Mouse (Mus musculus): Measurements from ENCODE around the gene Rpl9-ps6. TPM values are rescaled to one million over a fixed set of nuclear protein-coding genes. Genes with fewer than 3 reads are reported as not detected.
"Not testable (repeated sequence)": the region's sequence is repeated elsewhere in the genome, so short reads cannot be mapped to it uniquely, and the experiment has no call there.

Gene Rpl9-ps6
- polyA plus RNA-seq, 1 experiment from 2014 or later: 91.9 TPM

- H3K27me3 ChIP-seq (ENCODE audit: control insufficient read depth, insufficient read depth, low read length): no peaks in the 10 kb centered on the region
- H3K4me3 ChIP-seq (replicated peaks; ENCODE audit: low read depth, low read length): 0 out of 2 replicates have a peak overlapping the region, but pooled peaks have one; percentile 80
- H3K27ac ChIP-seq (replicated peaks; ENCODE audit: low read depth, low read length): no peak overlapping the region
- H3K4me1 ChIP-seq (ENCODE audit: control insufficient read depth, insufficient read depth, low read length): peaks cover 19% of the 10 kb centered on the region
- 90% methylated on average over 8 of the region's 8 CpGs for WGBS
- DNase-seq (no peak), ATAC-seq (ENCODE audit: low FRiP score, low TSS enrichment) (no peak)
- no peak overlapping the region for H3K9ac ChIP-seq (replicated peaks; ENCODE audit: low read length)
- H3K36me3 ChIP-seq (ENCODE audit: control insufficient read depth, insufficient read depth, low read length): peaks cover 15% of the 10 kb centered on the region; the same call in 1 of the 2 replicates
- H3K4me2 ChIP-seq (ENCODE audit: low read length): peak overlapping the region; percentile 62
- H3K9me3 ChIP-seq (ENCODE audit: control insufficient read depth, low read length): no peaks in the 10 kb centered on the region
Observed at GRCm38 (mm10) chr19:32487595-32488255, 21.3 kb upstream of the Rpl9-ps6 start.

GRCm38 (mm10) chr19:32486106-32486724, 19.8 kb upstream of the Rpl9-ps6 start:
- H3K36me3 ChIP-seq (ENCODE audit: control insufficient read depth, insufficient read depth, low read length); H3K27me3 ChIP-seq (ENCODE audit: control insufficient read depth, insufficient read depth, low read length); H3K9me3 ChIP-seq (ENCODE audit: control insufficient read depth, low read length): not testable (repeated sequence)
- Histone ChIP-seq H3K4me3 (replicated peaks; ENCODE audit: low read depth, low read length) (peak overlapping the region; percentile 80), H3K27ac (replicated peaks; ENCODE audit: low read depth, low read length) (peak overlapping the region; percentile 87), H3K4me2 (ENCODE audit: low read length) (peak overlapping the region; percentile 62), H3K9ac (replicated peaks; ENCODE audit: low read length) (peak overlapping the region; percentile 78), H3K4me1 (ENCODE audit: control insufficient read depth, insufficient read depth, low read length) (peaks cover 19% of the 10 kb centered on the region)
- ATAC-seq (ENCODE audit: low FRiP score, low TSS enrichment) (peak; percentile 84), DNase-seq (peak; percentile 73)
- WGBS: under 1% methylated on average over 47 of the region's 47 CpGs

- no peaks in the 10 kb centered on the region for H3K27me3 ChIP-seq (ENCODE audit: control insufficient read depth, insufficient read depth, low read length)
- peaks cover 19% of the 10 kb centered on the region for H3K4me1 ChIP-seq (ENCODE audit: control insufficient read depth, insufficient read depth, low read length)
- H3K4me2 ChIP-seq (ENCODE audit: low read length): peak within 1 kb of the TSS; percentile 62
- ATAC-seq (ENCODE audit: low FRiP score, low TSS enrichment) (peak; percentile 96), DNase-seq (peak; percentile 94)
- H3K4me3 ChIP-seq (replicated peaks; ENCODE audit: low read depth, low read length): peak within 1 kb of the TSS; percentile 80
- H3K27ac ChIP-seq (replicated peaks; ENCODE audit: low read depth, low read length): peak within 1 kb of the TSS; percentile 87
- WGBS: under 1% methylated on average over 64 of the region's 64 CpGs
- H3K36me3 ChIP-seq (ENCODE audit: control insufficient read depth, insufficient read depth, low read length): no peaks in the 10 kb centered on the region
- peak within 1 kb of the TSS; percentile 78 for H3K9ac ChIP-seq (replicated peaks; ENCODE audit: low read length)
- H3K9me3 ChIP-seq (ENCODE audit: control insufficient read depth, low read length): no peaks in the 10 kb centered on the region
Observed at GRCm38 (mm10) chr19:32485681-32486105, 19.3 kb upstream of the Rpl9-ps6 start, which contains the start of gene Minpp1. Minpp1 (plus strand) TSS chr19:32485769.

- Histone ChIP-seq H3K9me3 (ENCODE audit: control insufficient read depth, low read length) (no peaks in the 10 kb centered on the region), H3K4me1 (ENCODE audit: control insufficient read depth, insufficient read depth, low read length) (peaks cover 19% of the 10 kb centered on the region), H3K27me3 (ENCODE audit: control insufficient read depth, insufficient read depth, low read length) (no peaks in the 10 kb centered on the region), H3K4me3 (replicated peaks; ENCODE audit: low read depth, low read length) (peak overlapping the region; percentile 80), H3K27ac (replicated peaks; ENCODE audit: low read depth, low read length) (peak overlapping the region; percentile 87), H3K4me2 (ENCODE audit: low read length) (peak overlapping the region; percentile 62), H3K9ac (replicated peaks; ENCODE audit: low read length) (peak overlapping the region; percentile 78), H3K36me3 (ENCODE audit: control insufficient read depth, insufficient read depth, low read length) (no peaks in the 10 kb centered on the region)
- DNase-seq (peak; percentile 52), ATAC-seq (ENCODE audit: low FRiP score, low TSS enrichment) (peak; percentile 9; the same call in 1 of the 2 replicates)
- WGBS: 18% methylated on average over 13 of the region's 13 CpGs
Observed at GRCm38 (mm10) chr19:32484941-32485660, 18.7 kb upstream of the Rpl9-ps6 start.

- no peaks in the 10 kb centered on the region for H3K36me3 ChIP-seq (ENCODE audit: control insufficient read depth, insufficient read depth, low read length)
- no peak overlapping the region for H3K9ac ChIP-seq (replicated peaks; ENCODE audit: low read length)
- WGBS: 82% methylated on average over 4 of the region's 4 CpGs
- no peak overlapping the region for H3K4me3 ChIP-seq (replicated peaks; ENCODE audit: low read depth, low read length)
- DNase-seq (no peak), ATAC-seq (ENCODE audit: low FRiP score, low TSS enrichment) (no peak)
- H3K27ac ChIP-seq (replicated peaks; ENCODE audit: low read depth, low read length): no peak overlapping the region
- no peaks in the 10 kb centered on the region for H3K27me3 ChIP-seq (ENCODE audit: control insufficient read depth, insufficient read depth, low read length)
- H3K4me1 ChIP-seq (ENCODE audit: control insufficient read depth, insufficient read depth, low read length): peaks cover 4% of the 10 kb centered on the region
- no peaks in the 10 kb centered on the region for H3K9me3 ChIP-seq (ENCODE audit: control insufficient read depth, low read length)
- H3K4me2 ChIP-seq (ENCODE audit: low read length): no peak overlapping the region
Observed at GRCm38 (mm10) chr19:32481511-32481910, 15.1 kb upstream of the Rpl9-ps6 start.

GRCm38 (mm10) chr19:32480791-32481442, 14.5 kb upstream of the Rpl9-ps6 start:
- 86% methylated on average over 8 of the region's 8 CpGs for WGBS

GRCm38 (mm10) chr19:32480255-32480654, 13.9 kb upstream of the Rpl9-ps6 start:
- 89% methylated on average over 5 of the region's 5 CpGs for WGBS
- H3K27ac ChIP-seq (replicated peaks; ENCODE audit: low read depth, low read length): no peak overlapping the region
- peaks cover 4% of the 10 kb centered on the region; the same call in 1 of the 2 replicates for H3K4me1 ChIP-seq (ENCODE audit: control insufficient read depth, insufficient read depth, low read length)
- ATAC-seq (ENCODE audit: low FRiP score, low TSS enrichment) (no peak), DNase-seq (no peak)
- H3K4me2 ChIP-seq (ENCODE audit: low read length): no peak overlapping the region
- no peak overlapping the region for H3K4me3 ChIP-seq (replicated peaks; ENCODE audit: low read depth, low read length)
- H3K27me3 ChIP-seq (ENCODE audit: control insufficient read depth, insufficient read depth, low read length): no peaks in the 10 kb centered on the region
- no peaks in the 10 kb centered on the region for H3K9me3 ChIP-seq (ENCODE audit: control insufficient read depth, low read length)
- no peak overlapping the region for H3K9ac ChIP-seq (replicated peaks; ENCODE audit: low read length)
- no peaks in the 10 kb centered on the region for H3K36me3 ChIP-seq (ENCODE audit: control insufficient read depth, insufficient read depth, low read length)

More at GRCm38 (mm10) chr19:32480791-32481442, 14.5 kb upstream of the Rpl9-ps6 start:
- no peak overlapping the region for H3K27ac ChIP-seq (replicated peaks; ENCODE audit: low read depth, low read length)
- no peak for DNase-seq
- H3K27me3 ChIP-seq (ENCODE audit: control insufficient read depth, insufficient read depth, low read length): no peaks in the 10 kb centered on the region
- peaks cover 4% of the 10 kb centered on the region; the same call in 1 of the 2 replicates for H3K4me1 ChIP-seq (ENCODE audit: control insufficient read depth, insufficient read depth, low read length)
- no peak overlapping the region for H3K4me3 ChIP-seq (replicated peaks; ENCODE audit: low read depth, low read length)
- H3K36me3 ChIP-seq (ENCODE audit: control insufficient read depth, insufficient read depth, low read length): no peaks in the 10 kb centered on the region
- no peak for ATAC-seq (ENCODE audit: low FRiP score, low TSS enrichment)
- H3K9me3 ChIP-seq (ENCODE audit: control insufficient read depth, low read length): no peaks in the 10 kb centered on the region
- no peak overlapping the region for H3K9ac ChIP-seq (replicated peaks; ENCODE audit: low read length)
- H3K4me2 ChIP-seq (ENCODE audit: low read length): no peak overlapping the region

GRCm38 (mm10) chr19:32476712-32477052, 10.3 kb upstream of the Rpl9-ps6 start:
- H3K9ac ChIP-seq (replicated peaks; ENCODE audit: low read length): no peak overlapping the region
- no peaks in the 10 kb centered on the region for H3K27me3 ChIP-seq (ENCODE audit: control insufficient read depth, insufficient read depth, low read length)
- H3K4me1 ChIP-seq (ENCODE audit: control insufficient read depth, insufficient read depth, low read length): no peaks in the 10 kb centered on the region
- no peak overlapping the region for H3K4me3 ChIP-seq (replicated peaks; ENCODE audit: low read depth, low read length)
- H3K4me2 ChIP-seq (ENCODE audit: low read length): no peak overlapping the region
- no peak for ATAC-seq (ENCODE audit: low FRiP score, low TSS enrichment)
- H3K9me3 ChIP-seq (ENCODE audit: control insufficient read depth, low read length): no peaks in the 10 kb centered on the region
- H3K27ac ChIP-seq (replicated peaks; ENCODE audit: low read depth, low read length): no peak overlapping the region
- DNase-seq: no peak
- H3K36me3 ChIP-seq (ENCODE audit: control insufficient read depth, insufficient read depth, low read length): no peaks in the 10 kb centered on the region
- 82% methylated on average over 4 of the region's 4 CpGs for WGBS

All from midbrain, embryonic 14.5 days (tissue).